In genomic region chr10:20159308-20159707, GRCm38 (mm10) we compare ENCODE assay signal across 21 mouse cellular contexts. TPM values are rescaled to one million over a fixed set of nuclear protein-coding genes. Genes with fewer than 3 reads are reported as not detected.
DNase-seq lines count a peak whose midpoint lies in the region; ATAC-seq and TF ChIP-seq lines count a peak whose summit lies in the region.
"Had no signal": no experiment of that assay in that cellular context is flagged by ENCODE, and none has a peak within 500 bp of the region (broad histone marks: within the 10 kb centered on the region; RNA-seq: fewer than 3 reads in every experiment).

No protein-coding gene starts in this region.

- ATAC-seq in forebrain, embryonic 11.5 days (replicated peaks; ENCODE audit: low FRiP score): no peak
- no peak for ATAC-seq in forebrain, embryonic 16.5 days
- ATAC-seq in heart, embryonic 13.5 days (ENCODE audit: extremely low read depth, insufficient number of reproducible peaks, low FRiP score, low TSS enrichment): no peak
- ATAC-seq in heart, postnatal 0 days (ENCODE audit: insufficient read depth, low read depth): 0 out of 2 replicates have a peak, but pooled peaks have one; percentile 41
- peak; percentile 73 for ATAC-seq in stomach, postnatal 0 days (ENCODE audit: low FRiP score, low TSS enrichment)
- ATAC-seq: activated CD4-positive, CD25-positive, alpha-beta regulatory T cell, adult 4 months; forebrain, embryonic 14.5 days; forebrain, postnatal 0 days; Patski had no signal

- 89% methylated on average over 5 of the region's 5 CpGs for WGBS in forebrain, embryonic 11.5 days
- 87% methylated on average over 5 of the region's 5 CpGs for WGBS in forebrain, embryonic 16.5 days
- 72% methylated on average over 5 of the region's 5 CpGs for WGBS in heart, embryonic 13.5 days
- 63% methylated on average over 5 of the region's 5 CpGs for WGBS in heart, postnatal 0 days
- 56% methylated on average over 5 of the region's 5 CpGs for WGBS in stomach, postnatal 0 days

- H3K4me1 ChIP-seq in forebrain, embryonic 11.5 days (replicated peaks; ENCODE audit: control insufficient read depth, insufficient read depth, low read length): no peaks in the 10 kb centered on the region
- H3K4me1 ChIP-seq in forebrain, embryonic 16.5 days (replicated peaks; ENCODE audit: control insufficient read depth, insufficient read depth, low read length): no peaks in the 10 kb centered on the region
- peaks cover 46% of the 10 kb centered on the region for H3K4me1 ChIP-seq in heart, embryonic 13.5 days
- no peaks in the 10 kb centered on the region for H3K4me1 ChIP-seq in heart, postnatal 0 days (ENCODE audit: control insufficient read depth, insufficient read depth)
- H3K4me1 ChIP-seq in stomach, postnatal 0 days (replicated peaks; ENCODE audit: control insufficient read depth, insufficient read depth): no peaks in the 10 kb centered on the region
- H3K4me1 ChIP-seq: embryonic facial prominence, embryonic 10.5 days; embryonic facial prominence, embryonic 12.5 days; forebrain, embryonic 12.5 days had no signal

- intact Hi-C loops in heart, postnatal 36 days (cut with DNase I): no loop called here

- H3K4me3 ChIP-seq in forebrain, embryonic 11.5 days (ENCODE audit: low read depth, low read length): no peak overlapping the region
- no peak overlapping the region for H3K4me3 ChIP-seq in forebrain, embryonic 16.5 days (replicated peaks; ENCODE audit: low read length)
- no peak overlapping the region for H3K4me3 ChIP-seq in heart, embryonic 13.5 days
- no peak overlapping the region for H3K4me3 ChIP-seq in heart, postnatal 0 days (ENCODE audit: low read depth, low read length)
- H3K4me3 ChIP-seq in stomach, postnatal 0 days (ENCODE audit: low read depth, low read length): no peak overlapping the region
- H3K4me3 ChIP-seq: embryonic facial prominence, embryonic 10.5 days; embryonic facial prominence, embryonic 12.5 days; forebrain, embryonic 12.5 days had no signal

- peak; percentile 10 for DNase-seq in forebrain, embryonic 11.5 days (ENCODE audit: low spot score)
- no peak for DNase-seq in heart, adult 18-20 months
- no peak for DNase-seq in heart, postnatal 0 days (ENCODE audit: low spot score)
- no peak for DNase-seq in heart, postnatal 36 days
- no peak for DNase-seq in stomach, postnatal 0 days (ENCODE audit: low spot score)
- no peak for DNase-seq in ovary, postnatal 36 days (ENCODE audit: low spot score)
- DNase-seq: adrenal gland, adult 8-10 months; adrenal gland, postnatal 14 days; adrenal gland, postnatal 36 days; cerebellum, adult 9-10 months; cerebellum, postnatal 10 days; forebrain, postnatal 0 days had no signal

- no peaks in the 10 kb centered on the region for H3K27me3 ChIP-seq in forebrain, embryonic 11.5 days (ENCODE audit: control insufficient read depth, insufficient read depth, low read length)
- no peaks in the 10 kb centered on the region for H3K27me3 ChIP-seq in forebrain, embryonic 16.5 days (replicated peaks; ENCODE audit: control insufficient read depth, insufficient read depth, low read length)
- H3K27me3 ChIP-seq in heart, embryonic 13.5 days (replicated peaks): no peaks in the 10 kb centered on the region
- H3K27me3 ChIP-seq in heart, postnatal 0 days (ENCODE audit: control insufficient read depth, insufficient read depth, low read length): no peaks in the 10 kb centered on the region
- H3K27me3 ChIP-seq in stomach, postnatal 0 days (ENCODE audit: control insufficient read depth, insufficient read depth, low read length): no peaks in the 10 kb centered on the region
- H3K27me3 ChIP-seq: embryonic facial prominence, embryonic 12.5 days; forebrain, embryonic 12.5 days; Patski had no signal

- no peaks in the 10 kb centered on the region for H3K9me3 ChIP-seq in forebrain, embryonic 11.5 days (ENCODE audit: control insufficient read depth, low read length)
- H3K9me3 ChIP-seq in forebrain, embryonic 16.5 days (ENCODE audit: control insufficient read depth, low read length): no peaks in the 10 kb centered on the region
- no peaks in the 10 kb centered on the region for H3K9me3 ChIP-seq in heart, embryonic 13.5 days
- no peaks in the 10 kb centered on the region for H3K9me3 ChIP-seq in heart, postnatal 0 days (replicated peaks; ENCODE audit: control insufficient read depth, low read length)
- no peaks in the 10 kb centered on the region for H3K9me3 ChIP-seq in stomach, postnatal 0 days (ENCODE audit: control insufficient read depth, low read length)
- H3K9me3 ChIP-seq: embryonic facial prominence, embryonic 10.5 days; embryonic facial prominence, embryonic 12.5 days; forebrain, embryonic 12.5 days; G1E had no signal

- TF ChIP-seq CTCF in heart, postnatal 0 days (IDR thresholded peaks at IDR 0.05; ENCODE audit: low read depth): no peak
- TF ChIP-seq CTCF in stomach, postnatal 0 days (IDR thresholded peaks at IDR 0.05; ENCODE audit: low read depth): no peak

- H3K27ac ChIP-seq in forebrain, embryonic 11.5 days (ENCODE audit: low read depth, low read length): no peak overlapping the region
- H3K27ac ChIP-seq in forebrain, embryonic 16.5 days (ENCODE audit: low read length): no peak overlapping the region
- H3K27ac ChIP-seq in heart, embryonic 13.5 days (replicated peaks): peak overlapping the region; percentile 63
- H3K27ac ChIP-seq in heart, postnatal 0 days (ENCODE audit: low read depth): no peak overlapping the region
- no peak overlapping the region for H3K27ac ChIP-seq in stomach, postnatal 0 days (replicated peaks)
- H3K27ac ChIP-seq: embryonic facial prominence, embryonic 10.5 days; embryonic facial prominence, embryonic 12.5 days; forebrain, embryonic 12.5 days had no signal

- H3K9ac ChIP-seq in forebrain, embryonic 11.5 days (ENCODE audit: low read length): no peak overlapping the region
- H3K9ac ChIP-seq in forebrain, embryonic 16.5 days (replicated peaks; ENCODE audit: low read depth, low read length): no peak overlapping the region
- H3K9ac ChIP-seq in heart, embryonic 13.5 days: no peak overlapping the region
- no peak overlapping the region for H3K9ac ChIP-seq in heart, postnatal 0 days (replicated peaks; ENCODE audit: low read depth, low read length)
- no peak overlapping the region for H3K9ac ChIP-seq in stomach, postnatal 0 days (ENCODE audit: low read length)
- H3K9ac ChIP-seq: embryonic facial prominence, embryonic 12.5 days; forebrain, embryonic 12.5 days; forebrain, postnatal 0 days had no signal

- TF ChIP-seq EP300 in heart, postnatal 0 days (IDR thresholded peaks at IDR 0.05; ENCODE audit: low read depth): no peak
- no peak for TF ChIP-seq EP300 in stomach, postnatal 0 days (optimal IDR thresholded peaks at IDR 0.05)

- no peak overlapping the region for H3K4me2 ChIP-seq in forebrain, embryonic 11.5 days (ENCODE audit: low read depth, low read length, severe bottlenecking)
- H3K4me2 ChIP-seq in forebrain, embryonic 16.5 days (ENCODE audit: low read length): no peak overlapping the region
- no peak overlapping the region for H3K4me2 ChIP-seq in heart, embryonic 13.5 days
- no peak overlapping the region for H3K4me2 ChIP-seq in heart, postnatal 0 days (ENCODE audit: low read depth, low read length)
- H3K4me2 ChIP-seq in stomach, postnatal 0 days (replicated peaks; ENCODE audit: low read depth): no peak overlapping the region
- H3K4me2 ChIP-seq: embryonic facial prominence, embryonic 12.5 days; forebrain, embryonic 12.5 days had no signal

- no peaks in the 10 kb centered on the region for H3K36me3 ChIP-seq in forebrain, embryonic 11.5 days (ENCODE audit: control insufficient read depth, insufficient read depth, low read length)
- H3K36me3 ChIP-seq in forebrain, embryonic 16.5 days (ENCODE audit: control insufficient read depth, insufficient read depth): no peaks in the 10 kb centered on the region
- no peaks in the 10 kb centered on the region for H3K36me3 ChIP-seq in heart, embryonic 13.5 days
- no peaks in the 10 kb centered on the region for H3K36me3 ChIP-seq in heart, postnatal 0 days (replicated peaks; ENCODE audit: control insufficient read depth, insufficient read depth, low read length)
- H3K36me3 ChIP-seq in stomach, postnatal 0 days (ENCODE audit: control insufficient read depth, insufficient read depth, low read length): no peaks in the 10 kb centered on the region
- H3K36me3 ChIP-seq: embryonic facial prominence, embryonic 10.5 days; embryonic facial prominence, embryonic 12.5 days; forebrain, embryonic 12.5 days; G1E had no signal

RNA-seq across cellular contexts. Expression of gene Map7, which starts 11.0 kb away (rescaled TPM):
- polyA plus RNA-seq in forebrain, embryonic 11.5 days (2014; fragmentation: Nextera tagmentation; extraction: Ambion mirVana): 8.0 and 8.2 TPM in 2 replicates
- 4.5 and 8.2 TPM in 2 replicates for polyA plus RNA-seq in forebrain, embryonic 16.5 days (2015; fragmentation: Nextera tagmentation; extraction: Ambion mirVana)
- polyA plus RNA-seq in heart, embryonic 13.5 days (2015; fragmentation: Nextera tagmentation; extraction: Ambion mirVana): 5.9 and 6.6 TPM in 2 replicates
- 10 to 100 TPM; 11.2 to 20.6 TPM for total RNA-seq in heart, adult 18-20 months (2021)
- 5.9 and 22.5 TPM in 2 replicates for total RNA-seq in heart, postnatal 0 days (2014; rRNA removed; ENCODE audit: low replicate concordance)
- polyA plus RNA-seq in heart, postnatal 0 days (2015; fragmentation: Nextera tagmentation; extraction: Ambion mirVana): 7.0 and 7.5 TPM in 2 replicates
- total RNA-seq in heart, postnatal 36 days (2021): 10 to 100 TPM; 21.0 to 23.3 TPM
- polyA plus RNA-seq in stomach, postnatal 0 days (2015; fragmentation: Nextera tagmentation; extraction: Ambion mirVana): 23.0 TPM in 2 replicates

Comparison
In these comparisons a context has a peak if more than half of its experiments do, and no peak if none do; other contexts are left out.
1. ATAC-seq: peak in heart, postnatal 0 days (single experiment) and stomach, postnatal 0 days (single experiment); none in forebrain, embryonic 11.5 days (single experiment), forebrain, embryonic 16.5 days (single experiment) and heart, embryonic 13.5 days (single experiment).